Mouse (Mus musculus): Measurements from ENCODE around the gene Lypd6b.

Lypd6b gene

GRCm38 (mm10) chr2:49825588-49825987 lies 38.1 kb downstream of the Lypd6b start:
- DNase-seq, result no peak

GRCm38 (mm10) chr2:49827756-49828155 lies 40.3 kb downstream of the Lypd6b start:
- no peak for DNase-seq

GRCm38 (mm10) chr2:49830369-49830768 lies 42.9 kb downstream of the Lypd6b start:
- no peak for DNase-seq

- no peak for DNase-seq
These were observed 44.9 kb downstream of the Lypd6b start for GRCm38 (mm10) chr2:49832277-49832803.

- DNase-seq, result no peak
These were observed 50.1 kb downstream of the Lypd6b start for GRCm38 (mm10) chr2:49837454-49838059.

GRCm38 (mm10) chr2:49838611-49839010 lies 51.1 kb downstream of the Lypd6b start:
- no peak for DNase-seq

- DNase-seq, result peak; percentile 47
These were observed 53.1 kb downstream of the Lypd6b start for GRCm38 (mm10) chr2:49840573-49840972.

GRCm38 (mm10) chr2:49841089-49841488 lies 53.6 kb downstream of the Lypd6b start:
- DNase-seq, result no peak

- DNase-seq, result no peak
These were observed 57.6 kb downstream of the Lypd6b start for GRCm38 (mm10) chr2:49845104-49845503.

GRCm38 (mm10) chr2:49846097-49846496 lies 58.6 kb downstream of the Lypd6b start:
- DNase-seq, result no peak

GRCm38 (mm10) chr2:49846880-49847279 lies 59.4 kb downstream of the Lypd6b start:
- no peak for DNase-seq

- DNase-seq, result no peak
These were observed 60.3 kb downstream of the Lypd6b start for GRCm38 (mm10) chr2:49847831-49848230.

GRCm38 (mm10) chr2:49849771-49850170 lies 62.3 kb downstream of the Lypd6b start:
- DNase-seq, result no peak

GRCm38 (mm10) chr2:49851977-49852376 lies 64.5 kb downstream of the Lypd6b start:
- DNase-seq, result no peak

GRCm38 (mm10) chr2:49856161-49856564 lies 68.7 kb downstream of the Lypd6b start:
- DNase-seq, result no peak

GRCm38 (mm10) chr2:49856584-49856983 lies 69.1 kb downstream of the Lypd6b start:
- DNase-seq, result no peak

GRCm38 (mm10) chr2:49860219-49860962 lies 72.9 kb downstream of the Lypd6b start:
- DNase-seq, result no peak

- no peak for DNase-seq
These were observed 73.6 kb downstream of the Lypd6b start for GRCm38 (mm10) chr2:49860969-49861592.

- no peak for DNase-seq
These were observed 74.2 kb downstream of the Lypd6b start for GRCm38 (mm10) chr2:49861658-49862057.

GRCm38 (mm10) chr2:49868116-49868858 lies 80.8 kb downstream of the Lypd6b start:
- DNase-seq, result no peak

- no peak for DNase-seq
These were observed 81.6 kb downstream of the Lypd6b start for GRCm38 (mm10) chr2:49869044-49869443.

- no peak for DNase-seq
These were observed 82.5 kb downstream of the Lypd6b start for GRCm38 (mm10) chr2:49869782-49870514.
